Mouse (Mus musculus): ENCODE measurements at regions not wholly inside any gene's neighbourhood (a gene's known extent, or its start where the extent isn't known, plus 50 kb on each side); places are given as distances from the start of the nearest gene placed in this dataset.

GRCm38 (mm10) chr10:91376683-91377082, 195.6 kb upstream of the Tmpo start:
- Histone ChIP-seq H3K79me2 (ENCODE audit: control insufficient read depth, insufficient read depth, low read length, poor library complexity) (no peaks in the 10 kb centered on the region), H3K9me3 (replicated peaks; ENCODE audit: insufficient read depth, low read length) (no peaks in the 10 kb centered on the region), H3K9ac (ENCODE audit: control insufficient read depth, low read depth, low read length, poor library complexity, severe bottlenecking) (no peak overlapping the region), H3K27me3 (ENCODE audit: control insufficient read depth in 1 of 2, insufficient read depth in 2 of 2, low read length in 2 of 2) (no peaks in the 10 kb centered on the region), H3K4me1 (ENCODE audit: control insufficient read depth in 1 of 2, insufficient read depth in 2 of 2, low read length in 2 of 2) (no peaks in the 10 kb centered on the region), H3K36me3 (ENCODE audit: control insufficient read depth in 1 of 2, insufficient read depth in 2 of 2, low read length in 2 of 2) (no peaks in the 10 kb centered on the region), H3K4me3 (ENCODE audit: control insufficient read depth in 1 of 2, insufficient read depth in 1 of 2, low read depth in 2 of 2, low read length in 2 of 2) (no peak overlapping the region), H3K27ac (ENCODE audit: control insufficient read depth, low read depth, low read length) (no peak overlapping the region)
- TF ChIP-seq HCFC1 (IDR thresholded peaks at IDR 0.05; ENCODE audit: low read depth, low read length): no peak
- TF ChIP-seq CHD2 (IDR thresholded peaks at IDR 0.05; ENCODE audit: low read length): no peak
- TF ChIP-seq KAT2A (conservative IDR thresholded peaks at IDR 0.05; ENCODE audit: low read depth, low read length): no peak
- no peak for TF ChIP-seq MYC (IDR thresholded peaks at IDR 0.05; ENCODE audit: low read depth, low read length)
- TF ChIP-seq POLR2AphosphoS5 (IDR thresholded peaks at IDR 0.05; ENCODE audit: borderline replicate concordance, low read depth, low read length): no peak
- TF ChIP-seq SMC3 (IDR thresholded peaks at IDR 0.05; ENCODE audit: low read depth, low read length): no peak
- no peak for TF ChIP-seq POLR2AphosphoS2 (IDR thresholded peaks at IDR 0.05; ENCODE audit: low read length)
- TF ChIP-seq RCOR1 (IDR thresholded peaks at IDR 0.05; ENCODE audit: low read depth, low read length): no peak
- TF ChIP-seq USF2 (IDR thresholded peaks at IDR 0.05; ENCODE audit: borderline replicate concordance in 1 of 2, insufficient read depth in 1 of 2, low read depth in 1 of 2, low read length in 2 of 2): no peak
- no peak for TF ChIP-seq MAZ (IDR thresholded peaks at IDR 0.05; ENCODE audit: low read depth, low read length)
- no peak for TF ChIP-seq MAFK (IDR thresholded peaks at IDR 0.05; ENCODE audit: borderline replicate concordance, low read depth, low read length)
- no peak for TF ChIP-seq MXI1 (IDR thresholded peaks at IDR 0.05; ENCODE audit: low read depth, low read length)
- TF ChIP-seq RAD21 (IDR thresholded peaks at IDR 0.05; ENCODE audit: low read depth, low read length): no peak
- DNase-seq (ENCODE audit: low read depth, low spot score): no peak

GRCm38 (mm10) chr10:91367488-91367887, 186.4 kb upstream of the Tmpo start:
- H3K27ac ChIP-seq (ENCODE audit: control insufficient read depth, low read depth, low read length): no peak overlapping the region
- H3K9me3 ChIP-seq (replicated peaks; ENCODE audit: insufficient read depth, low read length): no peaks in the 10 kb centered on the region
- H3K27me3 ChIP-seq (ENCODE audit: control insufficient read depth in 1 of 2, insufficient read depth in 2 of 2, low read length in 2 of 2): no peaks in the 10 kb centered on the region
- no peak for DNase-seq (ENCODE audit: low read depth, low spot score)
- TF ChIP-seq TCF12 (IDR thresholded peaks at IDR 0.05; ENCODE audit: low read depth, low read length): no peak
- TF ChIP-seq ELF1 (IDR thresholded peaks at IDR 0.05; ENCODE audit: low read depth, low read length): no peak
- no peak for TF ChIP-seq MAFK (IDR thresholded peaks at IDR 0.05; ENCODE audit: borderline replicate concordance, low read depth, low read length)
- no peak for TF ChIP-seq POLR2A (IDR thresholded peaks at IDR 0.05; ENCODE audit: control insufficient read depth in 1 of 2, insufficient read depth in 1 of 2, low read depth in 1 of 2, low read length in 2 of 2, poor library complexity in 1 of 2)
- no peak for TF ChIP-seq SMC3 (IDR thresholded peaks at IDR 0.05; ENCODE audit: low read depth, low read length)
- TF ChIP-seq TAL1 (IDR thresholded peaks at IDR 0.05; ENCODE audit: low read length): no peak
- no peak for TF ChIP-seq SIN3A (IDR thresholded peaks at IDR 0.05; ENCODE audit: low read length)
- H3K79me2 ChIP-seq (ENCODE audit: control insufficient read depth, insufficient read depth, low read length, poor library complexity): no peaks in the 10 kb centered on the region
- H3K4me3 ChIP-seq (ENCODE audit: control insufficient read depth in 1 of 2, insufficient read depth in 1 of 2, low read depth in 2 of 2, low read length in 2 of 2): no peak overlapping the region
- no peaks in the 10 kb centered on the region for H3K36me3 ChIP-seq (ENCODE audit: control insufficient read depth in 1 of 2, insufficient read depth in 2 of 2, low read length in 2 of 2)
- no peaks in the 10 kb centered on the region for H3K4me1 ChIP-seq (ENCODE audit: control insufficient read depth in 1 of 2, insufficient read depth in 2 of 2, low read length in 2 of 2)
- H3K9ac ChIP-seq (ENCODE audit: control insufficient read depth, low read depth, low read length, poor library complexity, severe bottlenecking): no peak overlapping the region
